Comparison of ENCODE assay signal across 21 mouse cellular contexts in the genomic region with DNA sequence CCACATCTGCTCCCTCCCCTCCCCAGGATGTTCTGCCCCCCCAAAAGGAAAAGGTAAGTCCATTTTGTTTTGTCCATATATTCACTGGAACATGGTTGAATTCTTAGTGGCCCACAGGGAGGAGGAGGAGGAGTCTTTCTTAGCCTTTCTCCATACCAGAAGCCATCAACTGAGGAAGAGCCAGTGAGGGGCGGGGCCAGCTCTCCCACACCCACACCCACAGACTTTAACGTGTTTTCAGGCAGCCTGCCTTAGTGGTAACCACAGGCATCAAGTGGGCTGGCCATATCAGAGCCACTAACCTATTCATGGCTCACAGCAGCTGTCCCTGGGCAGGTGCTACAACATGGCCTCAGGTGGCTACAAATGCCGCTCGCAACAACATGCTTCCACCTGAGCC. TPM values are rescaled to one million over a fixed set of nuclear protein-coding genes. Genes with fewer than 3 reads are reported as not detected.
DNase-seq lines count a peak whose midpoint lies in the region; ATAC-seq and TF ChIP-seq lines count a peak whose summit lies in the region.
"Had no signal": no experiment of that assay in that cellular context is flagged by ENCODE, and none has a peak within 500 bp of the region (broad histone marks: within the 10 kb centered on the region; RNA-seq: fewer than 3 reads in every experiment).

No protein-coding gene starts in this region.

- 21% methylated on average over 4 of the region's 4 CpGs for WGBS in thymus, adult 2 months
- WGBS in neural tube, embryonic 15.5 days, result 76% methylated on average over 4 of the region's 4 CpGs

- H3K36me3 ChIP-seq in thymus, adult 2 months (ENCODE audit: control insufficient read depth, insufficient read depth, low read length), result peaks cover 15% of the 10 kb centered on the region; the same call in 1 of the 2 replicates
- no peaks in the 10 kb centered on the region for H3K36me3 ChIP-seq in neural tube, embryonic 15.5 days
- H3K36me3 ChIP-seq: embryonic facial prominence, embryonic 15.5 days; forebrain, embryonic 12.5 days; G1E; intestine, embryonic 15.5 days; liver, embryonic 12.5 days had no signal

- no peak overlapping the region; the same call in 1 of the 2 replicates for H3K4me3 ChIP-seq in thymus, adult 2 months (ENCODE audit: control insufficient read depth, insufficient read depth, low read length)
- no peak overlapping the region for H3K4me3 ChIP-seq in neural tube, embryonic 15.5 days (replicated peaks)
- no peak overlapping the region for H3K4me3 ChIP-seq in gastrocnemius, adult 2 months
- H3K4me3 ChIP-seq: embryonic facial prominence, embryonic 15.5 days; forebrain, embryonic 12.5 days; intestine, embryonic 15.5 days had no signal

- DNase-seq in CD4-positive, CD25-positive, alpha-beta regulatory T cell, adult 2 months (ENCODE audit: low read depth, low spot score), result peak; percentile 87
- DNase-seq in T-cell, adult 2 months (ENCODE audit: low spot score), result peak; percentile 79
- DNase-seq in thymus, adult 2 months, result peak; percentile 59
- DNase-seq in yolk sac, embryonic 10.5 days (ENCODE audit: low spot score), result no peak
- DNase-seq in adrenal gland, adult 2 months, result no peak
- no peak for DNase-seq in gastrocnemius, adult 2 months
- DNase-seq: heart, postnatal 36 days had no signal

- TF ChIP-seq CTCF in thymus, adult 2 months (IDR thresholded peaks at IDR 0.05; ENCODE audit: borderline replicate concordance, control insufficient read depth, extremely low read depth, insufficient read depth, low read length, poor library complexity), result no peak
- TF ChIP-seq CTCF in gastrocnemius, adult 2 months (IDR thresholded peaks at IDR 0.05), result no peak

- ATAC-seq in megakaryocyte progenitor cell, adult 5-6 weeks (replicated peaks; ENCODE audit: poor library complexity), result peak; percentile 32
- ATAC-seq in neural tube, embryonic 15.5 days (ENCODE audit: low FRiP score), result no peak
- ATAC-seq: intestine, embryonic 15.5 days; liver, embryonic 12.5 days; lung, postnatal 0 days had no signal

- H3K4me1 ChIP-seq in thymus, adult 2 months (replicated peaks; ENCODE audit: control insufficient read depth, insufficient read depth, low read length), result peaks cover 27% of the 10 kb centered on the region
- H3K4me1 ChIP-seq in neural tube, embryonic 15.5 days, result peaks cover 16% of the 10 kb centered on the region

- no peaks in the 10 kb centered on the region for H3K27me3 ChIP-seq in thymus, adult 2 months (ENCODE audit: control insufficient read depth, insufficient read depth, low read length)
- peaks cover 41% of the 10 kb centered on the region for H3K27me3 ChIP-seq in neural tube, embryonic 15.5 days (replicated peaks)

- H3K9ac ChIP-seq in neural tube, embryonic 15.5 days (replicated peaks), result no peak overlapping the region
- H3K9ac ChIP-seq: embryonic facial prominence, embryonic 15.5 days; forebrain, embryonic 12.5 days; intestine, embryonic 15.5 days; liver, embryonic 12.5 days had no signal

- H3K9me3 ChIP-seq in neural tube, embryonic 15.5 days (replicated peaks), result no peaks in the 10 kb centered on the region
- H3K9me3 ChIP-seq: embryonic facial prominence, embryonic 15.5 days; forebrain, embryonic 12.5 days; heart, embryonic 10.5 days; intestine, embryonic 15.5 days; liver, embryonic 12.5 days had no signal

- intact Hi-C loops in gastrocnemius, adult 2 months (cut with DNase I), result no loop called here

- TF ChIP-seq POLR2A in thymus, adult 2 months (IDR thresholded peaks at IDR 0.05; ENCODE audit: control insufficient read depth, extremely low read depth, insufficient read depth, low read length, poor library complexity), result no peak

- no peak overlapping the region for H3K4me2 ChIP-seq in neural tube, embryonic 15.5 days
- H3K4me2 ChIP-seq: embryonic facial prominence, embryonic 15.5 days; forebrain, embryonic 12.5 days; intestine, embryonic 15.5 days had no signal

- peak overlapping the region; percentile 97; the same call in 1 of the 2 replicates for H3K27ac ChIP-seq in thymus, adult 2 months (ENCODE audit: control insufficient read depth, insufficient read depth, low read length)
- no peak overlapping the region for H3K27ac ChIP-seq in neural tube, embryonic 15.5 days (replicated peaks)
- H3K27ac ChIP-seq in gastrocnemius, adult 2 months, result no peak overlapping the region
- H3K27ac ChIP-seq: embryonic facial prominence, embryonic 15.5 days; forebrain, embryonic 12.5 days; heart, embryonic 10.5 days; intestine, embryonic 15.5 days; liver, embryonic 12.5 days had no signal

RNA-seq across cellular contexts. Expression of a gene that starts 0.4 kb away (rescaled TPM):
- total RNA-seq in megakaryocyte progenitor cell, adult 5-6 weeks (2015), result 0.15 and 0.30 TPM in 2 replicates
- 0.24 TPM in 1 of 2 replicates, not detected in the other for total RNA-seq in megakaryocyte progenitor cell, adult 5-6 weeks (2017)
- 0.20 and 0.31 TPM in 2 replicates for polyA plus RNA-seq in thymus, adult 2 months (2012; rRNA removed)
- not detected in 2 replicates for polyA plus RNA-seq in neural tube, embryonic 15.5 days (2015; fragmentation: Nextera tagmentation; extraction: Ambion mirVana)
- total RNA-seq in adrenal gland, adult 2 months (2021), result not detected
- not detected in 2 replicates for polyA plus RNA-seq in adrenal gland, adult 2 months (2012; rRNA removed)
- total RNA-seq in gastrocnemius, adult 2 months (2021), result under 1 TPM in 1 of 2 experiments, not detected in 1; 0.25 TPM
- total RNA-seq: gastrocnemius, adult 18-20 months; heart, postnatal 36 days; layer of hippocampus, postnatal 10 days; left cerebral cortex, postnatal 25 days had no signal
- polyA plus RNA-seq: embryonic facial prominence, embryonic 15.5 days; forebrain, embryonic 12.5 days; G1E; intestine, embryonic 15.5 days; kidney, embryonic 16.5 days; liver, embryonic 12.5 days; lung, postnatal 0 days; small intestine, adult 2 months had no signal

RNA-seq across cellular contexts. Expression of a gene that starts 2.9 kb away (rescaled TPM):
- 76.0 and 76.5 TPM in 2 replicates for total RNA-seq in megakaryocyte progenitor cell, adult 5-6 weeks (2015)
- total RNA-seq in megakaryocyte progenitor cell, adult 5-6 weeks (2017), result 83.2 and 90.0 TPM in 2 replicates
- polyA plus RNA-seq in thymus, adult 2 months (2012; rRNA removed), result 163 and 212 TPM in 2 replicates
- polyA plus RNA-seq in neural tube, embryonic 15.5 days (2015; fragmentation: Nextera tagmentation; extraction: Ambion mirVana), result 18.2 and 23.1 TPM in 2 replicates
- total RNA-seq in adrenal gland, adult 2 months (2021), result under 1 TPM; 0.17 to 0.76 TPM
- polyA plus RNA-seq in adrenal gland, adult 2 months (2012; rRNA removed), result 1.3 and 2.2 TPM in 2 replicates
- total RNA-seq in gastrocnemius, adult 2 months (2021), result 1 to 10 TPM in 1 of 2 experiments, under 1 TPM in 1; 0.59 to 1.2 TPM
- polyA plus RNA-seq: G1E had no signal

RNA-seq across cellular contexts. Expression of a gene that starts 24.2 kb away (rescaled TPM):
- total RNA-seq in megakaryocyte progenitor cell, adult 5-6 weeks (2015), result not detected in 2 replicates
- not detected in 2 replicates for total RNA-seq in megakaryocyte progenitor cell, adult 5-6 weeks (2017)
- 0.13 and 0.20 TPM in 2 replicates for polyA plus RNA-seq in thymus, adult 2 months (2012; rRNA removed)
- polyA plus RNA-seq in neural tube, embryonic 15.5 days (2015; fragmentation: Nextera tagmentation; extraction: Ambion mirVana), result 0.60 and 0.72 TPM in 2 replicates
- total RNA-seq in adrenal gland, adult 2 months (2021), result 1 to 10 TPM; 1.6 to 1.9 TPM
- polyA plus RNA-seq in adrenal gland, adult 2 months (2012; rRNA removed), result 1.1 and 1.5 TPM in 2 replicates
- under 1 TPM; 0.39 to 0.69 TPM for total RNA-seq in gastrocnemius, adult 2 months (2021)
- polyA plus RNA-seq: G1E had no signal

Comparison
In these comparisons a context has a peak if more than half of its experiments do, and no peak if none do; other contexts are left out.
1. DNase-seq: peak in CD4-positive, CD25-positive, alpha-beta regulatory T cell, adult 2 months (single experiment), T-cell, adult 2 months (single experiment) and thymus, adult 2 months (single experiment); none in yolk sac, embryonic 10.5 days (single experiment), adrenal gland, adult 2 months (single experiment) and gastrocnemius, adult 2 months (single experiment).
2. RNA of a gene that starts 2.9 kb away (total RNA-seq): 76.0 to 90.0 TPM in megakaryocyte progenitor cell, adult 5-6 weeks; 0.59 to 1.2 TPM in gastrocnemius, adult 2 months and 0.17 to 0.76 TPM in adrenal gland, adult 2 months; every median in the first group is over 10 times any median in the second.